Mouse (Mus musculus): ENCODE data around the gene Zbed6. TPM values are rescaled to one million over a fixed set of nuclear protein-coding genes. Genes with fewer than 3 reads are reported as not detected.
A peak's percentile ranks its signal among the peaks of the same experiment; 100 is the strongest.
"Not testable (repeated sequence)": the region's sequence is repeated elsewhere in the genome, so short reads cannot be mapped to it uniquely, and the experiment has no call there.

The Zbed6 gene
- total RNA-seq (2021) = 8.0 and 10.9 TPM in 2 replicates
- long read RNA-seq, experiment 1 = 0 reads
- long read RNA-seq, experiment 2 = 0 reads

GRCm38 (mm10) chr1:133660466-133661202 is at the start of gene Zbed6:
Gene Zbed6, minus strand, starts transcription at chr1:133660885.
- DNase-seq = peak; percentile 92

- no peak for DNase-seq
Measured at GRCm38 (mm10) chr1:133709292-133709691, 48.6 kb upstream of the Zbed6 start.

GRCm38 (mm10) chr1:133701824-133702223 is 41.1 kb upstream of the Zbed6 start:
- DNase-seq = not testable (repeated sequence)

- no peak for DNase-seq
Measured at GRCm38 (mm10) chr1:133697935-133698620, 37.4 kb upstream of the Zbed6 start.

- peak; percentile 33 for DNase-seq
Measured at GRCm38 (mm10) chr1:133695901-133696300, 35.2 kb upstream of the Zbed6 start.

- DNase-seq = peak; percentile 63
Measured at GRCm38 (mm10) chr1:133694876-133695275, 34.2 kb upstream of the Zbed6 start.

GRCm38 (mm10) chr1:133694301-133694700 is 33.6 kb upstream of the Zbed6 start:
- DNase-seq = no peak

- no peak for DNase-seq
Measured at GRCm38 (mm10) chr1:133693536-133694114, 32.9 kb upstream of the Zbed6 start.

GRCm38 (mm10) chr1:133692195-133692594 is 31.5 kb upstream of the Zbed6 start:
- DNase-seq = no peak

GRCm38 (mm10) chr1:133691046-133691445 is 30.4 kb upstream of the Zbed6 start:
- no peak for DNase-seq

GRCm38 (mm10) chr1:133689897-133690296 is 29.2 kb upstream of the Zbed6 start, which contains the start of gene Lax1:
Gene Lax1, minus strand, starts transcription at chr1:133690108.
- DNase-seq = peak; percentile 37

- DNase-seq = no peak
Measured at GRCm38 (mm10) chr1:133688301-133688700, 27.6 kb upstream of the Zbed6 start.

GRCm38 (mm10) chr1:133685749-133686519 is 25.2 kb upstream of the Zbed6 start:
- peak; percentile 72 for DNase-seq

- DNase-seq = no peak
Measured at GRCm38 (mm10) chr1:133671801-133672200, 11.1 kb upstream of the Zbed6 start.

GRCm38 (mm10) chr1:133671266-133671665 is 10.6 kb upstream of the Zbed6 start:
- DNase-seq = no peak

GRCm38 (mm10) chr1:133670776-133671175 is 10.1 kb upstream of the Zbed6 start:
- no peak for DNase-seq

- no peak for DNase-seq
Measured at GRCm38 (mm10) chr1:133670190-133670589, 9.5 kb upstream of the Zbed6 start.

- no peak for DNase-seq
Measured at GRCm38 (mm10) chr1:133668618-133669017, 7.9 kb upstream of the Zbed6 start.

GRCm38 (mm10) chr1:133667721-133668120 is 7.0 kb upstream of the Zbed6 start:
- no peak for DNase-seq

- not testable (repeated sequence) for DNase-seq
Measured at GRCm38 (mm10) chr1:133665713-133666112, 5.0 kb upstream of the Zbed6 start.

GRCm38 (mm10) chr1:133664203-133664970 is 3.7 kb upstream of the Zbed6 start:
- DNase-seq = no peak

GRCm38 (mm10) chr1:133663427-133663826 is 2.7 kb upstream of the Zbed6 start:
- no peak for DNase-seq
